Mouse (Mus musculus) midbrain, embryonic 14.5 days (tissue): ENCODE results near the gene Rasgef1a. TPM values are rescaled to one million over a fixed set of nuclear protein-coding genes. Genes with fewer than 3 reads are reported as not detected.

Experiments
- ATAC-seq: fragments of 200-750 bp; cut with Nextera tagmentation; 2 replicates; pipeline ENCODE4 v1.8.0; 2017; ENCODE audit warnings: moderate number of reproducible peaks, moderate library complexity; ENCODE audit not compliant: low FRiP score, low TSS enrichment
- DNase-seq: peaks from one replicate; pipeline ENCODE4 v3.0.0-alpha.2; 2015
- H3K27ac ChIP-seq: fragments of 300-500 bp; sonication (generic); replicated peaks from 2 replicates; pipeline ENCODE4 v1.5.1; 2014; ENCODE audit warnings: mild to moderate bottlenecking, low read depth, low read length, moderate library complexity
- H3K27me3 ChIP-seq: fragments of 300-500 bp; sonication (generic); 2 replicates; pipeline ENCODE4 v1.6.1; 2014; ENCODE audit warnings: low read length, control low read depth, mixed read lengths; ENCODE audit not compliant: control insufficient read depth, insufficient read depth
- H3K36me3 ChIP-seq: fragments of 300-500 bp; sonication (generic); 2 replicates; pipeline ENCODE4 v1.6.1; 2014; ENCODE audit warnings: low read length, control low read depth; ENCODE audit not compliant: control insufficient read depth, insufficient read depth
- H3K4me1 ChIP-seq: fragments of 300-500 bp; sonication (generic); 2 replicates; pipeline ENCODE4 v1.6.1; 2014; ENCODE audit warnings: mild to moderate bottlenecking, antibody characterized with exemption, low read length, control low read depth; ENCODE audit not compliant: control insufficient read depth, insufficient read depth
- H3K4me2 ChIP-seq: fragments of 300-500 bp; sonication (generic); 2 replicates; pipeline ENCODE4 v1.6.1; 2014; ENCODE audit warnings: mild to moderate bottlenecking, low read length, moderate library complexity
- H3K4me3 ChIP-seq: fragments of 300-500 bp; sonication (generic); replicated peaks from 2 replicates; pipeline ENCODE4 v1.5.1; 2014; ENCODE audit warnings: low read depth, low read length
- H3K9ac ChIP-seq: fragments of 300-500 bp; sonication (generic); replicated peaks from 2 replicates; pipeline ENCODE4 v1.6.1; 2014; ENCODE audit warnings: mild to moderate bottlenecking, low read length, moderate library complexity
- H3K9me3 ChIP-seq: fragments of 300-500 bp; sonication (generic); 2 replicates; pipeline ENCODE4 v1.6.1; 2016; ENCODE audit warnings: low read length, control low read depth, mixed read lengths; ENCODE audit not compliant: control insufficient read depth
- WGBS: fragments of 180-500 bp; shearing (Covaris S2); extraction: QIAGEN DNeasy Blood & Tissue Kit; methylation state at CpG from one replicate; pipeline ENCODE4 v1.1.7; 2014; 5-methylcytosine and 5-hydroxymethylcytosine counted together
- polyA plus RNA-seq: library from polyadenylated mRNA; unstranded; fragments of >200 nt; fragmentation: Nextera tagmentation; extraction: Ambion mirVana; gene quantifications from 2 replicates; pipeline ENCODE4 v1.2.1, GENCODE M21; 2014

Rasgef1a gene
- polyA plus RNA-seq, 1 experiment from 2014 or later: 2.1 TPM

DNA sequence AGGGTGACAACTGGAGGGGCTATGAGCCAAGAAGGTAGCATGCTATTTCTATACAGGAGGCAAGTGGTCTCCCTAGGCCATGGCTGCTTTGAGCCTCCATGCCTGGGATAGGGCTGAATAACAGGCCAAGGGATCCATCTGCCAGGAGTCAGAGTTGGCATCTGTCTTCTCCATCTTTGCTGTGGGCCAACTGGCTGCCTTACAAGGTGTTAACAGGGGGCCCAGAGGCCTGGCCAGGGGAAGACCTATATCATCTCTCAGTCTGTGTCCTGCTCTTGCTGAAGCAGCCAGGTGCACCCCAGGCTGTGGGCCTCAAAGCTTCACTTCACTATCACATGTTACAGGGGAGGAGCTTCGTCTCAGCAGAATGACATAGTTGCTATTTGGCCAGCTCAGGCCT is 60.9 kb downstream of the Rasgef1a start:
- no peak for DNase-seq
- Histone ChIP-seq H3K4me2 (no peak overlapping the region), H3K36me3 (no peaks in the 10 kb centered on the region), H3K27ac (no peak overlapping the region), H3K9me3 (no peaks in the 10 kb centered on the region), H3K9ac (no peak overlapping the region), H3K4me1 (peaks cover 7% of the 10 kb centered on the region; the same call in 1 of the 2 replicates), H3K4me3 (no peak overlapping the region), H3K27me3 (no peaks in the 10 kb centered on the region)
- no peak for ATAC-seq
- WGBS: 81% methylated on average over 1 of the region's 1 CpGs

DNA sequence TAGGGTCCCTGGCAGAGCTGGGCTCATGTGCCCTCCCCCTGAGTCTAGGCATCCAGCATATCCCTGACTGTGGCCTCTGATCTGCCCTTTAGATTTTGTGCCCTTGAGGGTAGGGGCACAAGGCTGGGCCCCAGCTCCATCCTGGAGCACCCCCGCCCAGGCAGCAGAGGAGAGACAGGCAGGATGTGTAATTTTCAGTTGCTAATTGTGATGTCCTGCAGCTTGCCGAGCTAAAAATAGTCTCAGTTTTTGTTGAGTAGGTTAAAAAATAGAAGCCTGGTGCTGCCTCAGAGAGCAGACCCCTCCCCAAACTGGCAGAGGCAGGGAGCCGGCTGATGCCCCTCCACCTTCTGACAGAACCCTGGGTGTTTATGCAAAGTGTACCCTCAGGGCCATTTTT is 62.9 kb downstream of the Rasgef1a start:
- peaks cover 11% of the 10 kb centered on the region; the same call in 1 of the 2 replicates for H3K4me1 ChIP-seq
- no peaks in the 10 kb centered on the region for H3K9me3 ChIP-seq
- H3K4me3 ChIP-seq: no peak overlapping the region
- no peak overlapping the region for H3K4me2 ChIP-seq
- no peak overlapping the region for H3K27ac ChIP-seq
- ATAC-seq (no peak), DNase-seq (no peak)
- H3K36me3 ChIP-seq: no peaks in the 10 kb centered on the region
- 58% methylated on average over 3 of the region's 3 CpGs for WGBS
- no peaks in the 10 kb centered on the region for H3K27me3 ChIP-seq
- no peak overlapping the region for H3K9ac ChIP-seq

DNA sequence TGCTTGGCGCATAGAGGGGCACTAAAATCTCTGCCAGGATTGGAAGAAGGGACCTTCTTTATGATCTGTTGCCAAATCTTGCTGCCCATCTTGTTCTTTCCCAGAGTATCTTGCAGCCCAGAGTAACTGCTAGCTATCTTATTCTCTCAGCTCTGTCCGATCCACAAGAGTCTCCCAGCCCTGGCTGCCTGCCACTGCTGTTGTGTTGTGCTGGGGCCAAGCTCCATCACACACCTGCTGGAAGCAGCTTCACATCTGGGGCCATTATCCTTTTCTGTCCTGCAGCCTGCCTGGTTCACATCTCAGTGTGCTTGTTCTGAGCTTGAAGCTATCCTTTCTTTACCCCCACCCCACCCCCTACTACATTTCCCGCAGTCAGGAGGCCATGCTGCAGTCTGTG is 65.0 kb downstream of the Rasgef1a start:
- Histone ChIP-seq H3K4me3 (no peak overlapping the region), H3K4me2 (no peak overlapping the region), H3K27me3 (no peaks in the 10 kb centered on the region), H3K36me3 (no peaks in the 10 kb centered on the region), H3K27ac (no peak overlapping the region), H3K9me3 (no peaks in the 10 kb centered on the region), H3K9ac (no peak overlapping the region), H3K4me1 (peaks cover 11% of the 10 kb centered on the region; the same call in 1 of the 2 replicates)
- DNase-seq (peak; percentile 39), ATAC-seq (no peak)
- WGBS: 76% methylated on average over 3 of the region's 3 CpGs

DNA sequence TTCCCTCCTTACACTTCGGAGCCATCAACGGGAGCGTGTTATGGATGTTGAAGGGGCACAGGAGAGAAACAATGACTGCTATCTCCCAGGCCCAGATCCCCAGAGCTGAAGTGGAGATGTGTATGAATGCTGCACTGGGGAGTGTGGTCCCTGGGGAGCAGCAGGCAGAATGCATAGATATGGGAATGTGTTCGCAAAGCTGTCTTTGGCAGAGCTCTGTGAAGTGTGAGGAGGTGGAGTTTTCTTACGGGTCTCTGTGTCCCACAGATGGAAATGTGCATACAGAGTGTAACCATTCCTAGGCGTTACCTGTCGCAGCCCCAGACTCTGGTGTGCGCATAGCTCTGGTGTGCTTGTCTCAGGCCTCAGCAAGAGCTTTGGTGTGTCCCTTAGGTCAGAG is 65.5 kb downstream of the Rasgef1a start:
- Histone ChIP-seq H3K27me3 (no peaks in the 10 kb centered on the region), H3K27ac (no peak overlapping the region), H3K4me3 (no peak overlapping the region), H3K9ac (no peak overlapping the region), H3K36me3 (no peaks in the 10 kb centered on the region), H3K9me3 (no peaks in the 10 kb centered on the region), H3K4me2 (no peak overlapping the region), H3K4me1 (peaks cover 11% of the 10 kb centered on the region; the same call in 1 of the 2 replicates)
- ATAC-seq: no peak
- 88% methylated on average over 8 of the region's 8 CpGs for WGBS
- DNase-seq: no peak

DNA sequence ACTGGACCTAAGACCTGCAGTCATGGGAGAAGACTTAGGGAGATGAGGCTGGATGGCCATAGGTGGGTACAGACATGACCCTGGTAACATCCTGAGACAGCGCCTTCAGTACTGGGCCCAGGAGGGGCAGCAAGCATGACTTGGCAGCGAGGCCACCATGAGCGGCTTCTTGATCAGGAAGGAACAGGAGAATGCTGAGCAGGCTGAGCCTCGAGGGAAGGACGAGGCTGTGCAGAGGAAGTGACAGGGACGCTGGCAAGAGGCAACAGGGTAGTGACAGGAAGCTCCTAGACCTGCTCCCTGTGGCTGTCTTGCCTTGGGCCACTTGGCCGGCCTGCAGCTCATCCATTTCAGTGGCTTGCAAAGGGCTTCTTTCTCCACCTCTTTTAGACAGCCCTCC is 66.2 kb downstream of the Rasgef1a start:
- 80% methylated on average over 7 of the region's 7 CpGs for WGBS
- H3K4me2 ChIP-seq: no peak overlapping the region
- no peak overlapping the region for H3K4me3 ChIP-seq
- no peak overlapping the region for H3K27ac ChIP-seq
- H3K4me1 ChIP-seq: peaks cover 11% of the 10 kb centered on the region; the same call in 1 of the 2 replicates
- ATAC-seq (no peak), DNase-seq (no peak)
- H3K9me3 ChIP-seq: no peaks in the 10 kb centered on the region
- no peaks in the 10 kb centered on the region for H3K36me3 ChIP-seq
- no peaks in the 10 kb centered on the region for H3K27me3 ChIP-seq
- H3K9ac ChIP-seq: no peak overlapping the region

DNA sequence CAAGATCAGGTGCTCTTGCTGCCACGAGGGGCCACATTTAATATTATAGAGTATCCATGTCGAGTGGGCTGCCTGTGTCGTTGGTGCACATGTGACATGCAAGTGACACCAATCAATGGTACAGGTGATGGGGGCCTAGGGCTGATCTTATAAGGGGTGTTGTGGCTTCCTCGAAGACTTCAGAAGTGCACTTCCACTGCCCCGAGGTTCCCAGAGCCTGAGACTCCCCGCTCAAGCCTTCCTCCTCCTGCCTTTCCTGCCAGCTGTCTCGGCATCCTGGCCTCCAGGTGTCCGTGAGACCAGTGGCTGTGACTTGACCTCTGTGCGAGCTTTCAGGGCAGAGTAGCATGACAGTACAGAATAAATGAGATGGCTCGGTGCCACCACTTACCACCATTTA is 67.5 kb downstream of the Rasgef1a start:
- ATAC-seq (no peak), DNase-seq (no peak)
- no peak overlapping the region for H3K9ac ChIP-seq
- 73% methylated on average over 10 of the region's 10 CpGs for WGBS
- H3K27me3 ChIP-seq: no peaks in the 10 kb centered on the region
- H3K4me3 ChIP-seq: no peak overlapping the region
- H3K36me3 ChIP-seq: no peaks in the 10 kb centered on the region
- peaks cover 11% of the 10 kb centered on the region; the same call in 1 of the 2 replicates for H3K4me1 ChIP-seq
- H3K9me3 ChIP-seq: no peaks in the 10 kb centered on the region
- H3K4me2 ChIP-seq: no peak overlapping the region
- no peak overlapping the region for H3K27ac ChIP-seq

DNA sequence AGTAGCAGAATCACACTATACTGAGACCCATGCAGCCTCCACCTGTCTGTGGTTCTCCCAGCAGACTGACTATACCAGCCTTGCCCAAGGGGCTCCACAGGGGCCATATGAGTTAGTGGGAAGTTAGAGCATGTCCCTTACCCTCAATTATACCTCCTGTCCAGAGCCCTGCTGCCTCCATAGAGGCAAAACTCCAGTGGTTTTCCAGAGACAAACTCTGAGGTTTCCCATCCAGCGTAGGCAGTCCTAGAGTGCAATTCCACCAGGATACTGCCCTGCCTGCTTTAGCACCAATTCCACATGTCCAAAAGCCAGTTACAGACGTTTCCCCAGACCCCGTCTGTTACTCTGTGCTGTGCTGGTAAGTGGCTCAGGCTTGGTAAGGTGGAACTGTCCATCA is 68.1 kb downstream of the Rasgef1a start:
- no peak for ATAC-seq
- H3K9me3 ChIP-seq: no peaks in the 10 kb centered on the region
- 0 out of 2 replicates have a peak overlapping the region, but pooled peaks have one; percentile 28 for H3K27ac ChIP-seq
- DNase-seq: no peak
- peaks cover 5% of the 10 kb centered on the region; the same call in 1 of the 2 replicates for H3K4me1 ChIP-seq
- no peaks in the 10 kb centered on the region for H3K27me3 ChIP-seq
- H3K4me3 ChIP-seq: no peak overlapping the region
- no peak overlapping the region for H3K4me2 ChIP-seq
- 57% methylated on average over 3 of the region's 3 CpGs for WGBS
- no peak overlapping the region; the same call in 1 of the 2 replicates for H3K9ac ChIP-seq
- no peaks in the 10 kb centered on the region for H3K36me3 ChIP-seq

DNA sequence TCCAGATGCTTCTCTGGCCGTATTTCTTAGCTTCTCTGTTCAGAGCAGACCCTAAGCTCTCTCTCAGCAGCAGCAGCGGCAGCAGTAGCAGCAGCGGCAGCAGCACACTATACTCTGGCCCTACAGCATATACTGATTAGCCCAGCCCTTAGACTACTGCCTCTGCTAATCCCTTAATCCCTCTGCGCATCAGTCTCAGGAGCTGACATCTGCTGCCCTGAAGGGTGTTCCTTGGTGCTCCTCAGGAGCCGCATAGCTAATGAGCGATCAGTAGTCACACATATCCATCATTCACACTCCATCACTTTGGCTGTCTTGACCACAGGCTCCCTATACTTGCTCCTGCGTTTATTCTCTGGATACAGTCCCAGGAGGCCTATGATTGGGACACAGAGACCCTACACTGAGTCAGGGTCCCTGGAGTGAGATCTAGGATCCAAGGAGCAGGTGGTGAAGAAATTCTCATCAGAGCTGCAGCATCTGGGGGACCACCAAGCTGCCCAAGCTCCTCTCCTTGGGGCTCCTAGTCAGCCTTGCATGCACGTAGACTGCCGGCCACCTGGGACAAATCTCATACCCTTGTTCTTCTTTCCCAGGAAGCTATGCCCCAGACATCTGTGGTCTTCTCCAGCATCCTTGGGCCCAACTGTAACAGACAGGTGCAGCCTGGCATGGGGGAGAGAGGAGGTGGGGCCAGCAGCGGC is 68.7 kb downstream of the Rasgef1a start:
- 46% methylated on average over 10 of the region's 10 CpGs for WGBS
- peak; percentile 38; the same call in 1 of the 2 replicates for ATAC-seq
- no peak overlapping the region for H3K4me2 ChIP-seq
- DNase-seq: peak; percentile 48
- peak overlapping the region; percentile 28; the same call in 1 of the 2 replicates for H3K27ac ChIP-seq
- H3K36me3 ChIP-seq: no peaks in the 10 kb centered on the region
- no peaks in the 10 kb centered on the region for H3K9me3 ChIP-seq
- no peak overlapping the region for H3K4me3 ChIP-seq
- 0 out of 2 replicates have a peak, but pooled peaks cover 4% of the 10 kb centered on the region for H3K4me1 ChIP-seq
- no peak overlapping the region; the same call in 1 of the 2 replicates for H3K9ac ChIP-seq
- H3K27me3 ChIP-seq: no peaks in the 10 kb centered on the region

DNA sequence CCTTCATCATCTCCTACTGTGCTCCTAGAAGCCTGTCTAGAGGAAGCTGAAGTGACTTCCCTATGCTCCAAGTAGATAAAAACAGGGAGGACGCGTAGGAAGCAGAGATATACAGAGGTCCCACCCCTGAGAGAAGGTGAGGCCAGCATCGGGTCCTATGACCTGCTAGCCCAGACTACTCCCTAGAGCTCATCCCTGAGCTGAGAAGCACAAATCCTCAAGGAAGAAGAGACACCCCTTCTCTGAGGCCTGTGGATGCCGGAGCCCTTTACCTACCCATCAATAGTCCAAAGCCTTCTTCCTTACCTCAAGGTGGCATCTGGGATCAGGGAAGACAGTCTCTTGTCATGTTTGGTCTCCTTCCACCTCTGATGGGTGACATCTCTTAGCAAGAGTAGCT is 69.5 kb downstream of the Rasgef1a start:
- 94% methylated on average over 4 of the region's 4 CpGs for WGBS
- H3K27ac ChIP-seq: no peak overlapping the region
- H3K4me2 ChIP-seq: no peak overlapping the region
- DNase-seq: no peak
- 0 out of 2 replicates have a peak, but pooled peaks cover 4% of the 10 kb centered on the region for H3K4me1 ChIP-seq
- ATAC-seq: no peak
- no peaks in the 10 kb centered on the region for H3K9me3 ChIP-seq
- H3K36me3 ChIP-seq: no peaks in the 10 kb centered on the region
- H3K27me3 ChIP-seq: no peaks in the 10 kb centered on the region
- no peak overlapping the region for H3K9ac ChIP-seq
- no peak overlapping the region for H3K4me3 ChIP-seq
